Mouse (Mus musculus) liver, adult 2 months (tissue): ENCODE measurements at regions not wholly inside any gene's neighbourhood (a gene's known extent, or its start where the extent isn't known, plus 50 kb on each side); places are given as distances from the start of the nearest gene placed in this dataset.

Source experiments
- DNase-seq: peaks from one replicate; pipeline ENCODE4 v3.0.0-alpha.2; 2011; ENCODE audit warnings: low read depth, low spot score; ENCODE audit errors: extremely low read depth
- H3K27ac ChIP-seq: fragments of 200-500 bp; replicated peaks from 2 replicates; pipeline ENCODE4 v1.5.1; 2012; ENCODE audit warnings: low read depth, mild to moderate bottlenecking, control low read depth, inconsistent platforms, low read length; ENCODE audit not compliant: insufficient read depth
- H3K27me3 ChIP-seq: fragments of 200-500 bp; 2 replicates; pipeline ENCODE4 v1.6.1; 2012; ENCODE audit warnings: mild to moderate bottlenecking, moderate library complexity, low read length, inconsistent platforms; ENCODE audit not compliant: control insufficient read depth, insufficient read depth
- H3K36me3 ChIP-seq: fragments of 200-500 bp; 2 replicates; pipeline ENCODE4 v1.6.1; 2012; ENCODE audit warnings: low read length, inconsistent platforms; ENCODE audit not compliant: control insufficient read depth, insufficient read depth
- H3K4me1 ChIP-seq: fragments of 200-500 bp; 2 replicates; pipeline ENCODE4 v1.6.1; 2011; ENCODE audit warnings: low read length; ENCODE audit not compliant: control insufficient read depth, insufficient read depth
- H3K4me3 ChIP-seq: fragments of 200-500 bp; 2 replicates; pipeline ENCODE4 v1.5.1; 2011; ENCODE audit warnings: low read depth, mild to moderate bottlenecking, control low read depth, low read length, moderate library complexity; ENCODE audit not compliant: insufficient read depth
- H3K79me2 ChIP-seq: fragments of 200-500 bp; 2 replicates; pipeline ENCODE4 v1.6.1; 2012; ENCODE audit warnings: inconsistent platforms, mild to moderate bottlenecking, low read length, moderate library complexity; ENCODE audit not compliant: control insufficient read depth, insufficient read depth
- H3K9ac ChIP-seq: fragments of 200-500 bp; 2 replicates; pipeline ENCODE4 v1.6.1; 2012; ENCODE audit warnings: low read depth, mild to moderate bottlenecking, control low read depth, inconsistent platforms, low read length
- CTCF ChIP-seq: fragments of 200-500 bp; IDR thresholded peaks from 2 replicates; pipeline ENCODE4 v1.5.1; 2011; ENCODE audit warnings: low read depth, low read length, control low read depth
- POLR2A ChIP-seq: fragments of 200-500 bp; IDR thresholded peaks from 2 replicates; pipeline ENCODE4 v1.6.1; 2011; ENCODE audit warnings: low read length, control low read depth; ENCODE audit not compliant: insufficient read depth; ENCODE audit errors: extremely low read depth
- WGBS: fragments of 180-500 bp; shearing (Covaris S2); methylation state at CpG from one replicate; pipeline ENCODE4 v1.1.7; 2018; 5-methylcytosine and 5-hydroxymethylcytosine counted together

- TF ChIP-seq CTCF (no peak), POLR2A (no peak)
- Histone ChIP-seq H3K4me1 (no peaks in the 10 kb centered on the region), H3K27ac (no peak overlapping the region), H3K27me3 (peaks cover 7% of the 10 kb centered on the region), H3K36me3 (no peaks in the 10 kb centered on the region), H3K4me3 (no peak overlapping the region; the same call in 1 of the 2 replicates), H3K9ac (peak overlapping the region; percentile 21; the same call in 1 of the 2 replicates), H3K79me2 (no peaks in the 10 kb centered on the region)
- WGBS, result 12% methylated on average over 18 of the region's 18 CpGs
- DNase-seq, result no peak
Observed at GRCm38 (mm10) chr3:8717334-8717812, 892.5 kb downstream of the Zfp704 start.
